In the genomic region with DNA sequence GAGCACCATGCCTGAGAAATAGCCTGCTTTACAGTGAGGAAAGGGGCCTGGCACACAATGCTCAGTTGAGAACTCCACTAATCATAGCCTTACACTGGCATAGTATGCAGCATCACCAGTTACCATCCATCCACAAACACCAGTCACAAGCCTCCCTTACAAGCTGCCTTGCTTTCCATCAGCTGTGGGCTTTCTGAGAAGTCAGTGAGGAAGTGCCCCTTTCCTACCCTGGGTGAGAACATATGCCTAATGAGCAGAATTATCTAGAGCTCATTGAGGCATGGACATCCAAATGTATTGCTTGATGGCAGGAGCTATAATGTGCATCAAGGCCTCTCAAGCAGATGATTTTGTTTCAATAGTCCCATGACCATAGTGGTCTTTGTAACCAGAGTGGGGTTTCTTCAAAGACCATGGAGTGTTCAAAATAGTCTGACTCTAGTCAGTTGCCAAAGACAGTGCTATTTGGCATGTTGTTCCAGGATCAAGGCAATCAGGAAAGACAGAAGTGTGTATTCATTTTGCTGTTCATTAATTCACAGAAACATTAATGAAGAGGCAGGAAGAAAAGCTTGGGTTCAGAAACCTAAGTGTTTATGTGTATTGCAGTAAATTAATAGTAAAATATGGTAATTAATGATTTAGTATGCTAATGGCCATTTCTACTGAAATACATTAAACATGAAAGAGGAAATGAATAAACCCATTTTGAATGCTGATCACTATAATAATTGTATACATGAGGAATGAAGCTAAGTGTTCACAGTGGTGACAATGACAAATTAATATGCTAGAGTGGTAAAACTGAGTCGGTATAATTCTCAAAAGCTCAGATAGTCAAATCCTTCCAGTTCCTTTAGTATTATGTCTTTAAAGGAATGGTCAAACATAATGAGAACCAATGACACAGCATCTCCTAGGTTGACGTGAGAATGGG, we compare ENCODE assay signal across 26 mouse cellular contexts.
DNase-seq lines count a peak whose midpoint lies in the region; ATAC-seq and TF ChIP-seq lines count a peak whose summit lies in the region.
"Had no signal": no experiment of that assay in that cellular context is flagged by ENCODE, and none has a peak within 500 bp of the region (broad histone marks: within the 10 kb centered on the region; RNA-seq: fewer than 3 reads in every experiment).

No protein-coding gene starts in this region.

- H3K9me3 ChIP-seq in forebrain, embryonic 12.5 days = no peaks in the 10 kb centered on the region
- no peaks in the 10 kb centered on the region for H3K9me3 ChIP-seq in forebrain, postnatal 0 days (ENCODE audit: low read length)
- no peaks in the 10 kb centered on the region for H3K9me3 ChIP-seq in forebrain, embryonic 15.5 days
- H3K9me3 ChIP-seq: embryonic facial prominence, embryonic 10.5 days; embryonic facial prominence, embryonic 13.5 days; hindbrain, embryonic 12.5 days had no signal

- H3K4me2 ChIP-seq in forebrain, embryonic 12.5 days = no peak overlapping the region
- no peak overlapping the region for H3K4me2 ChIP-seq in forebrain, postnatal 0 days (ENCODE audit: low read depth)
- H3K4me2 ChIP-seq in forebrain, embryonic 15.5 days (replicated peaks) = no peak overlapping the region
- H3K4me2 ChIP-seq: embryonic facial prominence, embryonic 13.5 days; heart, embryonic 11.5 days; hindbrain, embryonic 12.5 days had no signal

- no peaks in the 10 kb centered on the region for H3K36me3 ChIP-seq in forebrain, embryonic 12.5 days (replicated peaks)
- H3K36me3 ChIP-seq in forebrain, postnatal 0 days (ENCODE audit: insufficient read depth) = no peaks in the 10 kb centered on the region
- H3K36me3 ChIP-seq in forebrain, embryonic 15.5 days = no peaks in the 10 kb centered on the region
- H3K36me3 ChIP-seq: embryonic facial prominence, embryonic 10.5 days; embryonic facial prominence, embryonic 13.5 days; hindbrain, embryonic 12.5 days had no signal

- H3K9ac ChIP-seq in forebrain, embryonic 12.5 days = no peak overlapping the region
- no peak overlapping the region for H3K9ac ChIP-seq in forebrain, postnatal 0 days
- H3K9ac ChIP-seq in forebrain, embryonic 15.5 days (replicated peaks) = no peak overlapping the region
- H3K9ac ChIP-seq: embryonic facial prominence, embryonic 13.5 days; hindbrain, embryonic 12.5 days had no signal

- no peak overlapping the region for H3K27ac ChIP-seq in forebrain, embryonic 12.5 days
- no peak overlapping the region for H3K27ac ChIP-seq in forebrain, postnatal 0 days (ENCODE audit: low read depth, low read length)
- H3K27ac ChIP-seq in forebrain, embryonic 15.5 days (replicated peaks) = no peak overlapping the region
- H3K27ac ChIP-seq: embryonic facial prominence, embryonic 10.5 days; embryonic facial prominence, embryonic 13.5 days; gastrocnemius, adult 2 months; hindbrain, embryonic 12.5 days; hindbrain, postnatal 0 days had no signal

- no peaks in the 10 kb centered on the region for H3K4me1 ChIP-seq in forebrain, embryonic 12.5 days
- no peaks in the 10 kb centered on the region for H3K4me1 ChIP-seq in forebrain, postnatal 0 days (ENCODE audit: insufficient read depth)
- H3K4me1 ChIP-seq in forebrain, embryonic 15.5 days = no peaks in the 10 kb centered on the region
- H3K4me1 ChIP-seq: embryonic facial prominence, embryonic 10.5 days; embryonic facial prominence, embryonic 13.5 days; hindbrain, embryonic 12.5 days had no signal

- WGBS in forebrain, embryonic 12.5 days = 75% methylated on average over 2 of the region's 2 CpGs
- WGBS in forebrain, postnatal 0 days = 44% methylated on average over 2 of the region's 2 CpGs
- WGBS in forebrain, embryonic 15.5 days = 50% methylated on average over 2 of the region's 2 CpGs

- no peak for TF ChIP-seq POLR2A in brain, embryonic 14.5 days (IDR thresholded peaks at IDR 0.05; ENCODE audit: borderline replicate concordance, extremely low read depth, insufficient read depth, insufficient read length, poor library complexity, severe bottlenecking)

- H3K27me3 ChIP-seq in forebrain, embryonic 12.5 days = no peaks in the 10 kb centered on the region
- H3K27me3 ChIP-seq in forebrain, postnatal 0 days (ENCODE audit: insufficient read depth, low read length) = no peaks in the 10 kb centered on the region
- no peaks in the 10 kb centered on the region for H3K27me3 ChIP-seq in forebrain, embryonic 15.5 days
- H3K27me3 ChIP-seq: embryonic facial prominence, embryonic 13.5 days; hindbrain, embryonic 12.5 days had no signal

- no peak for DNase-seq in forebrain, postnatal 0 days
- peak; percentile 38 for DNase-seq in brain, embryonic 14.5 days (ENCODE audit: low read depth)
- DNase-seq in right cerebral cortex, postnatal 25 days = no peak
- no peak for DNase-seq in layer of hippocampus, postnatal 36 days
- DNase-seq: adrenal gland, adult 2 months; adrenal gland, postnatal 14 days; B cell, adult 2 months; cerebellum, adult 11-12 months; cerebellum, adult 8-10 months; cerebellum, postnatal 10 days; cerebellum, postnatal 36 days; embryo, embryonic 11 days; gastrocnemius, adult 2 months; gastrocnemius, postnatal 14 days; heart, adult 11 months; kidney, adult 18-20 months had no signal

- peak; percentile 17; the same call in 1 of the 2 replicates for ATAC-seq in forebrain, embryonic 12.5 days (ENCODE audit: low FRiP score)
- no peak for ATAC-seq in forebrain, postnatal 0 days
- ATAC-seq in forebrain, embryonic 15.5 days (replicated peaks) = peak; percentile 83
- ATAC-seq: hindbrain, postnatal 0 days; inflammation-experienced regulatory T-cells, adult 6 months; intestine, embryonic 16.5 days had no signal

- TF ChIP-seq CTCF in forebrain, postnatal 0 days (IDR thresholded peaks at IDR 0.05; ENCODE audit: low read depth) = no peak
- TF ChIP-seq CTCF in brain, embryonic 14.5 days (IDR thresholded peaks at IDR 0.05; ENCODE audit: borderline replicate concordance, extremely low read depth, insufficient read depth, insufficient read length) = no peak

- no peak overlapping the region for H3K4me3 ChIP-seq in forebrain, embryonic 12.5 days (replicated peaks)
- H3K4me3 ChIP-seq in forebrain, postnatal 0 days (ENCODE audit: low read depth, low read length) = no peak overlapping the region
- no peak overlapping the region for H3K4me3 ChIP-seq in forebrain, embryonic 15.5 days
- H3K4me3 ChIP-seq: embryonic facial prominence, embryonic 10.5 days; embryonic facial prominence, embryonic 13.5 days; erythroblast, embryonic 14.5 days; gastrocnemius, adult 2 months; hindbrain, embryonic 12.5 days had no signal
